Mouse (Mus musculus) layer of hippocampus, postnatal 36 days (tissue): ENCODE results near the gene Olfr975. TPM values are rescaled to one million over a fixed set of nuclear protein-coding genes. Genes with fewer than 3 reads are reported as not detected.
"Not testable (repeated sequence)": the region's sequence is repeated elsewhere in the genome, so short reads cannot be mapped to it uniquely, and the experiment has no call there.

Experiments
- DNase-seq, 2 experiments: peaks; one replicate each; pipeline ENCODE4 v3.0.0; 2022
- total RNA-seq, 2 experiments: library from RNA; stranded (reverse); gene quantifications; 2 replicates each; pipeline ENCODE4 v1.2.3; 2021

The Olfr975 gene
- not detected for total RNA-seq

- no peak for DNase-seq
Observed at GRCm38 (mm10) chr9:39951946-39952345, at the start of gene Olfr975. Gene Olfr975, minus strand, starts transcription at chr9:39952046.

GRCm38 (mm10) chr9:39991813-39992212 lies 40.0 kb upstream of the Olfr975 start, which contains the start of gene Olfr978:
Gene Olfr978, plus strand, starts transcription at chr9:39992113.
- no peak for DNase-seq

- DNase-seq, result not testable (repeated sequence)
Observed at GRCm38 (mm10) chr9:39976581-39977145, 24.8 kb upstream of the Olfr975 start.

GRCm38 (mm10) chr9:39961033-39961432 lies 9.2 kb upstream of the Olfr975 start, which contains the start of gene Olfr976:
Gene Olfr976, minus strand, starts transcription at chr9:39961133.
- not testable (repeated sequence) for DNase-seq

GRCm38 (mm10) chr9:39937201-39937600 lies 14.6 kb downstream of the Olfr975 start, which contains the start of gene Olfr974:
Gene Olfr974, plus strand, starts transcription at chr9:39937501.
- DNase-seq, result no peak

GRCm38 (mm10) chr9:39928837-39929236 lies 23.0 kb downstream of the Olfr975 start:
- not testable (repeated sequence) for DNase-seq

GRCm38 (mm10) chr9:39927975-39928836 lies 23.6 kb downstream of the Olfr975 start:
- DNase-seq, result not testable (repeated sequence)

GRCm38 (mm10) chr9:39909939-39910338 lies 41.9 kb downstream of the Olfr975 start:
- DNase-seq, result no peak

- DNase-seq, result no peak
Observed at GRCm38 (mm10) chr9:39907036-39907435, 44.8 kb downstream of the Olfr975 start, which contains the start of gene Olfr229. Gene Olfr229, plus strand, starts transcription at chr9:39907336.

- no peak for DNase-seq
Observed at GRCm38 (mm10) chr9:39905106-39905505, 46.7 kb downstream of the Olfr975 start.

Other genes starting within 250 kb of the Olfr975 start
- gene Olfr149, start 244.9 kb downstream of the Olfr975 start, total RNA-seq, result not detected
- gene Olfr965, start 240.7 kb downstream of the Olfr975 start, total RNA-seq, result not detected
- gene Olfr150, start 221.1 kb downstream of the Olfr975 start, total RNA-seq, result not detected
- gene Olfr967, start 205.8 kb downstream of the Olfr975 start, total RNA-seq, result not detected
- not detected for gene Olfr968, start 168.8 kb downstream of the Olfr975 start, total RNA-seq
- gene Olfr969, start 161.1 kb downstream of the Olfr975 start, total RNA-seq, result not detected
- gene Olfr970, start 143.2 kb downstream of the Olfr975 start, total RNA-seq, result not detected
- not detected for gene Olfr971, start 115.2 kb downstream of the Olfr975 start, total RNA-seq
- gene Olfr972, start 85.6 kb downstream of the Olfr975 start, total RNA-seq, result not detected
- not detected for gene Olfr229, start 44.7 kb downstream of the Olfr975 start, total RNA-seq
- gene Olfr974, start 14.5 kb downstream of the Olfr975 start, total RNA-seq, result not detected
- gene Olfr976, start 9.1 kb upstream of the Olfr975 start, total RNA-seq, result not detected
- gene Olfr978, start 40.1 kb upstream of the Olfr975 start, total RNA-seq, result not detected
- not detected for gene Olfr979, start 51.4 kb upstream of the Olfr975 start, total RNA-seq
- not detected for gene Olfr980, start 57.5 kb upstream of the Olfr975 start, total RNA-seq
- not detected for gene Olfr981, start 69.4 kb upstream of the Olfr975 start, total RNA-seq
- not detected for gene Olfr982, start 121.8 kb upstream of the Olfr975 start, total RNA-seq
- gene Olfr983, start 141.5 kb upstream of the Olfr975 start, total RNA-seq, result not detected
- gene Olfr984, start 162.2 kb upstream of the Olfr975 start, total RNA-seq, result not detected
- gene Olfr985, start 178.1 kb upstream of the Olfr975 start, total RNA-seq, result not detected
- not detected for gene Tmem225, start 196.1 kb upstream of the Olfr975 start, total RNA-seq
- gene Olfr986, start 228.9 kb upstream of the Olfr975 start, total RNA-seq, result not detected
- gene Zfp202, start 240.3 kb upstream of the Olfr975 start, total RNA-seq, result 1 to 10 TPM; 3.7 to 4.2 TPM